Mouse (Mus musculus): ENCODE data around the gene Wdr11. TPM values are rescaled to one million over a fixed set of nuclear protein-coding genes. Genes with fewer than 3 reads are reported as not detected.

Gene Wdr11
- polyA plus RNA-seq, 1 experiment from 2014 or later: 37.0 TPM

DNA sequence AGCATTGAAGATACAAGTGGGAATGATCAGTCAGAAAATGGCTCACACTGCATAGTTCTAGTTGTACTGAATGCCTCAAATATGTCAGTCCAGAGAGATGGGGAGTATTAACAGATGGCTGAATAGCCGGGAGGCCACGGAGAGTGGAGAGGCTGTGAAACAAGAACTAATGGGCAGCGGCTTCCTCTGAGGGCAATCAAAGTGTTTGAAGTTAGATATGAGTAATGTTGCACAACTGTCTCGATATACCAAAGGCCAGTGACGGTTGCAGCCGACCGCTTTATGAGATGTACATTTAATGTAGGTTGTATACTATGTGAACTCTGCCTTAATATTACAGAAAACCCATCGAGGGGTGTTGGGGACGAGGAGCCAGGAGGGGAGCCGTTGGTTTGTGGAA, 78.6 kb downstream of the Wdr11 start:
- H3K4me1 ChIP-seq (replicated peaks; ENCODE audit: control insufficient read depth, insufficient read depth, low read length): 0 out of 2 replicates have a peak, but pooled peaks cover 2% of the 10 kb centered on the region
- DNase-seq (ENCODE audit: low spot score): no peak
- no peak overlapping the region for H3K9ac ChIP-seq (ENCODE audit: low read length)
- no peaks in the 10 kb centered on the region; the same call in 1 of the 2 replicates for H3K27me3 ChIP-seq (ENCODE audit: control insufficient read depth, insufficient read depth, low read length)
- no peak for ATAC-seq (replicated peaks; ENCODE audit: low FRiP score)
- H3K9me3 ChIP-seq (ENCODE audit: control insufficient read depth, low read length): no peaks in the 10 kb centered on the region
- no peak overlapping the region for H3K4me2 ChIP-seq (ENCODE audit: low read depth, low read length, severe bottlenecking)
- no peak overlapping the region for H3K27ac ChIP-seq (ENCODE audit: low read depth, low read length)
- WGBS: 92% methylated on average over 10 of the region's 10 CpGs
- H3K36me3 ChIP-seq (ENCODE audit: control insufficient read depth, insufficient read depth, low read length): no peaks in the 10 kb centered on the region
- H3K4me3 ChIP-seq (ENCODE audit: low read depth, low read length): no peak overlapping the region

DNA sequence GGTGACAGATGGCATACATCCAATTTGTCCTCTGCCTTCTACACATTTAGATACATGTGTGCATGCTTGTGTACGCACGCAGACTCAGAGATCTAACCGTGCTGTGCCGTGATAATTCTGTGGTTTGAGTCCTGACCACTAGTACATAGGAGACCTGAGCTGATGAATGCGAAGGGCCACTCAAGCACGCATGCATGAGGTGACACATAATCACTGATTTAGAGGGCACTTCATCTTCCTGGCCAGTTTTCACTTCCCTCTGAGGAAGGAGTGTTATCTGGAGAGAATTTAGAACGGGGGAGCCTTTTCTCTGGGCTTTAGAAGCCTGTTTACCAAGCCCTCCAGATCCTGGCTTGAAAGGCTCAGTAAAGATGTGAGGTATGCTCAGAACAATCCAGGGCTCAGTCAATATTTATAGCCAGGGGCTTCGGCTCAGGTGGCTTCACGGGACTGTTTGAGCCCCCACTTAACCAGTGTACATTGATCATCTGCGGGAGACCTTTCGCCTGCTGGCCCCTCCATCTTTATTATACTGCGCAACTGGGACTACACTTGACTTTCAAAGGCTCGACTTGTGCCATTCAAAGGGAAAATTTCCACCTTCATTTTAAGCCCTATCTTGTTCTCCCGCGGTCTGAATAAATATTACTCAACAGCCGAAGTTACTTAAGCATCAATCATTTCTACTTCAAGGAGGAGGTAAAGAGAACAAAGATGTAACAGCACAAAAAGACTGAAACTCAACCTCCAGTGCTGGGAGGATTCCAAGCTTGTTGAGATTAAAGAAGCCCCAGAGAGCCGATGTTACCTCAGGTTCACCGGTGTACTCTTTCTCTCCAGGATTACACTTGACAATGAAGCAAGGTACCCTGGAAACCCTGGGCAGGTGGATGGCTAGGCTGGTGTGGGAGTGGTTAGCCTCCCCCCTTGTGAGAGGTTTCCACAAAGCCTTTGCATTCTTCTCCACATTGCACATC, 80.3 kb downstream of the Wdr11 start:
- Histone ChIP-seq H3K4me3 (ENCODE audit: low read depth, low read length) (no peak overlapping the region), H3K36me3 (ENCODE audit: control insufficient read depth, insufficient read depth, low read length) (no peaks in the 10 kb centered on the region), H3K4me2 (ENCODE audit: low read depth, low read length, severe bottlenecking) (no peak overlapping the region), H3K9ac (ENCODE audit: low read length) (no peak overlapping the region), H3K27me3 (ENCODE audit: control insufficient read depth, insufficient read depth, low read length) (no peaks in the 10 kb centered on the region; the same call in 1 of the 2 replicates), H3K4me1 (replicated peaks; ENCODE audit: control insufficient read depth, insufficient read depth, low read length) (0 out of 2 replicates have a peak, but pooled peaks cover 2% of the 10 kb centered on the region), H3K27ac (ENCODE audit: low read depth, low read length) (no peak overlapping the region), H3K9me3 (ENCODE audit: control insufficient read depth, low read length) (no peaks in the 10 kb centered on the region)
- 92% methylated on average over 18 of the region's 18 CpGs for WGBS
- DNase-seq (ENCODE audit: low spot score) (no peak), ATAC-seq (replicated peaks; ENCODE audit: low FRiP score) (no peak)

DNA sequence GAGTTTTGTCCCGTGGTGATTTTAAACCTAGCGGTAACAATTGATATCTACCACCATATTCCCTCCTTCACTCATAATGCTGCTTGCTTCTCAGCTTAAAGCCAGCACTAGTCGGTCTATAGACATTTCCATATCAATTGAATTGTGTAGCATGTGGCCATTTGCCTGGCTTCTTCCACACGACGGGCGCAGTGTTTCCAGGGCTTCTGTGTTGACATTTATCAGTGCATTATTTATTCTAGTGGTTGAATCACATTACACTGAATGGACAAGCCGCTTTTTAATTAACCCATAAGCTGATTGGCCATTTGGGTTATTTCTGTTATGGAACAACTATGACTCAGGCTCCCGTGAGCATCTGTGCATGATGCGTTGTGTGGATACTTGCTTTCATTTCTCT, 82.1 kb downstream of the Wdr11 start:
- Histone ChIP-seq H3K36me3 (ENCODE audit: control insufficient read depth, insufficient read depth, low read length) (no peaks in the 10 kb centered on the region), H3K4me3 (ENCODE audit: low read depth, low read length) (no peak overlapping the region), H3K27ac (ENCODE audit: low read depth, low read length) (no peak overlapping the region), H3K27me3 (ENCODE audit: control insufficient read depth, insufficient read depth, low read length) (no peaks in the 10 kb centered on the region; the same call in 1 of the 2 replicates), H3K4me1 (replicated peaks; ENCODE audit: control insufficient read depth, insufficient read depth, low read length) (0 out of 2 replicates have a peak, but pooled peaks cover 2% of the 10 kb centered on the region), H3K9me3 (ENCODE audit: control insufficient read depth, low read length) (no peaks in the 10 kb centered on the region), H3K9ac (ENCODE audit: low read length) (no peak overlapping the region), H3K4me2 (ENCODE audit: low read depth, low read length, severe bottlenecking) (no peak overlapping the region)
- DNase-seq (ENCODE audit: low spot score) (no peak), ATAC-seq (replicated peaks; ENCODE audit: low FRiP score) (no peak)
- WGBS: 54% methylated on average over 9 of the region's 9 CpGs

GRCm38 (mm10) chr7:129674558-129674957, 82.9 kb downstream of the Wdr11 start:
- H3K27ac ChIP-seq (ENCODE audit: low read depth, low read length): no peak overlapping the region
- no peaks in the 10 kb centered on the region for H3K36me3 ChIP-seq (ENCODE audit: control insufficient read depth, insufficient read depth, low read length)
- 81% methylated on average over 4 of the region's 4 CpGs for WGBS
- H3K4me1 ChIP-seq (replicated peaks; ENCODE audit: control insufficient read depth, insufficient read depth, low read length): 0 out of 2 replicates have a peak, but pooled peaks cover 2% of the 10 kb centered on the region
- no peak overlapping the region for H3K4me3 ChIP-seq (ENCODE audit: low read depth, low read length)
- H3K27me3 ChIP-seq (ENCODE audit: control insufficient read depth, insufficient read depth, low read length): no peaks in the 10 kb centered on the region; the same call in 1 of the 2 replicates
- DNase-seq (ENCODE audit: low spot score) (no peak), ATAC-seq (replicated peaks; ENCODE audit: low FRiP score) (no peak)
- H3K4me2 ChIP-seq (ENCODE audit: low read depth, low read length, severe bottlenecking): no peak overlapping the region
- no peaks in the 10 kb centered on the region for H3K9me3 ChIP-seq (ENCODE audit: control insufficient read depth, low read length)
- H3K9ac ChIP-seq (ENCODE audit: low read length): no peak overlapping the region

- H3K9ac ChIP-seq (ENCODE audit: low read length): no peak overlapping the region
- no peak overlapping the region for H3K4me2 ChIP-seq (ENCODE audit: low read depth, low read length, severe bottlenecking)
- no peak overlapping the region for H3K27ac ChIP-seq (ENCODE audit: low read depth, low read length)
- H3K4me3 ChIP-seq (ENCODE audit: low read depth, low read length): no peak overlapping the region
- H3K4me1 ChIP-seq (replicated peaks; ENCODE audit: control insufficient read depth, insufficient read depth, low read length): 0 out of 2 replicates have a peak, but pooled peaks cover 2% of the 10 kb centered on the region
- no peaks in the 10 kb centered on the region for H3K36me3 ChIP-seq (ENCODE audit: control insufficient read depth, insufficient read depth, low read length)
- 91% methylated on average over 6 of the region's 6 CpGs for WGBS
- ATAC-seq (replicated peaks; ENCODE audit: low FRiP score): no peak
- H3K9me3 ChIP-seq (ENCODE audit: control insufficient read depth, low read length): no peaks in the 10 kb centered on the region
- DNase-seq (ENCODE audit: low spot score): no peak
- no peaks in the 10 kb centered on the region; the same call in 1 of the 2 replicates for H3K27me3 ChIP-seq (ENCODE audit: control insufficient read depth, insufficient read depth, low read length)
Measured at GRCm38 (mm10) chr7:129675852-129676251, 84.2 kb downstream of the Wdr11 start.

GRCm38 (mm10) chr7:129677141-129677540, 85.5 kb downstream of the Wdr11 start:
- Histone ChIP-seq H3K36me3 (ENCODE audit: control insufficient read depth, insufficient read depth, low read length) (no peaks in the 10 kb centered on the region), H3K4me1 (replicated peaks; ENCODE audit: control insufficient read depth, insufficient read depth, low read length) (0 out of 2 replicates have a peak, but pooled peaks cover 2% of the 10 kb centered on the region), H3K4me2 (ENCODE audit: low read depth, low read length, severe bottlenecking) (no peak overlapping the region), H3K9ac (ENCODE audit: low read length) (no peak overlapping the region), H3K27me3 (ENCODE audit: control insufficient read depth, insufficient read depth, low read length) (no peaks in the 10 kb centered on the region; the same call in 1 of the 2 replicates), H3K27ac (ENCODE audit: low read depth, low read length) (no peak overlapping the region), H3K9me3 (ENCODE audit: control insufficient read depth, low read length) (no peaks in the 10 kb centered on the region), H3K4me3 (ENCODE audit: low read depth, low read length) (no peak overlapping the region)
- ATAC-seq (replicated peaks; ENCODE audit: low FRiP score) (no peak), DNase-seq (ENCODE audit: low spot score) (no peak)
- WGBS: 74% methylated on average over 4 of the region's 4 CpGs

- Histone ChIP-seq H3K9ac (ENCODE audit: low read length) (no peak overlapping the region), H3K4me2 (ENCODE audit: low read depth, low read length, severe bottlenecking) (no peak overlapping the region), H3K4me1 (replicated peaks; ENCODE audit: control insufficient read depth, insufficient read depth, low read length) (0 out of 2 replicates have a peak, but pooled peaks cover 2% of the 10 kb centered on the region), H3K4me3 (ENCODE audit: low read depth, low read length) (no peak overlapping the region), H3K9me3 (ENCODE audit: control insufficient read depth, low read length) (no peaks in the 10 kb centered on the region), H3K36me3 (ENCODE audit: control insufficient read depth, insufficient read depth, low read length) (no peaks in the 10 kb centered on the region), H3K27ac (ENCODE audit: low read depth, low read length) (no peak overlapping the region), H3K27me3 (ENCODE audit: control insufficient read depth, insufficient read depth, low read length) (no peaks in the 10 kb centered on the region; the same call in 1 of the 2 replicates)
- 81% methylated on average over 8 of the region's 8 CpGs for WGBS
- DNase-seq (ENCODE audit: low spot score) (no peak), ATAC-seq (replicated peaks; ENCODE audit: low FRiP score) (no peak)
Measured at GRCm38 (mm10) chr7:129678431-129678830, 86.8 kb downstream of the Wdr11 start.

DNA sequence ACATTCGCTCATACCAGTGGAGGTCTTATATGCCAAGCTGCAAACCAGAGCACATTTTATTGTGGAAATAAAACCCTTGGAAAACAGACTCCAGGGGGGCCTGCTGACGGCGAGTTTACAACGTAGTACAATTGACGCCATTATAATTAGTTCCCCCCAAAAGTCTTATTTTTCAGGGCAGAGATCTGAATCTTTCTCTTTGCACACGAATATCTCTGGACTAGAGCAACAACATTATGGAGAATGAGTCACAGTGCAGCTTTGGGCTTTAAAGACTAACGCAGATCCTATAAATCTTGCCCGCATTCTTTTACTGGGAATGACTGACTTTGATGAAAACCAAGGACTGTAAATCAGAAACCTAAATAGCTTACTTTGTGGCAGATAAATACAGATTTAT, 87.3 kb downstream of the Wdr11 start:
- ATAC-seq (replicated peaks; ENCODE audit: low FRiP score) (no peak), DNase-seq (ENCODE audit: low spot score) (no peak)
- 76% methylated on average over 8 of the region's 8 CpGs for WGBS
- Histone ChIP-seq H3K9ac (ENCODE audit: low read length) (no peak overlapping the region), H3K4me1 (replicated peaks; ENCODE audit: control insufficient read depth, insufficient read depth, low read length) (no peaks in the 10 kb centered on the region), H3K4me3 (ENCODE audit: low read depth, low read length) (no peak overlapping the region), H3K9me3 (ENCODE audit: control insufficient read depth, low read length) (no peaks in the 10 kb centered on the region), H3K36me3 (ENCODE audit: control insufficient read depth, insufficient read depth, low read length) (no peaks in the 10 kb centered on the region), H3K4me2 (ENCODE audit: low read depth, low read length, severe bottlenecking) (no peak overlapping the region), H3K27ac (ENCODE audit: low read depth, low read length) (no peak overlapping the region), H3K27me3 (ENCODE audit: control insufficient read depth, insufficient read depth, low read length) (no peaks in the 10 kb centered on the region; the same call in 1 of the 2 replicates)
